In genomic region chr16:21829711-21830110, GRCm38 (mm10) we compare ENCODE assay signal across 32 mouse cellular contexts. TPM values are rescaled to one million over a fixed set of nuclear protein-coding genes. Genes with fewer than 3 reads are reported as not detected.
DNase-seq lines count a peak whose midpoint lies in the region; ATAC-seq and TF ChIP-seq lines count a peak whose summit lies in the region.
"Had no signal": no experiment of that assay in that cellular context is flagged by ENCODE, and none has a peak within 500 bp of the region (broad histone marks: within the 10 kb centered on the region; RNA-seq: fewer than 3 reads in every experiment).

No protein-coding gene starts in this region.

- peaks cover 0 to 8% of the 10 kb centered on the region in 2 experiments; a peak in 1 of 4 replicates for H3K4me1 ChIP-seq in MEL (ENCODE audit: control insufficient read depth in 1 of 2, insufficient read depth in 2 of 2, low read length in 2 of 2)
- H3K4me1 ChIP-seq in forebrain, embryonic 15.5 days: no peaks in the 10 kb centered on the region
- H3K4me1 ChIP-seq: forebrain, embryonic 13.5 days; heart, embryonic 10.5 days; hindbrain, embryonic 12.5 days; midbrain, embryonic 13.5 days had no signal

- no peak overlapping the region for H3K27ac ChIP-seq in MEL (ENCODE audit: control insufficient read depth, low read depth, low read length)
- H3K27ac ChIP-seq in forebrain, embryonic 15.5 days (replicated peaks): no peak overlapping the region
- H3K27ac ChIP-seq: forebrain, embryonic 13.5 days; heart, embryonic 10.5 days; heart, embryonic 15.5 days; hindbrain, embryonic 12.5 days; kidney, postnatal 0 days; liver, embryonic 12.5 days; macrophage; midbrain, embryonic 13.5 days; neural tube, embryonic 15.5 days had no signal

- no peaks in the 10 kb centered on the region for H3K9me3 ChIP-seq in MEL (replicated peaks; ENCODE audit: insufficient read depth, low read length)
- H3K9me3 ChIP-seq in forebrain, embryonic 15.5 days: no peaks in the 10 kb centered on the region
- H3K9me3 ChIP-seq: forebrain, embryonic 13.5 days; heart, embryonic 10.5 days; heart, embryonic 15.5 days; hindbrain, embryonic 12.5 days; liver, embryonic 12.5 days; midbrain, embryonic 13.5 days; neural tube, embryonic 15.5 days had no signal

- DNase-seq in heart, adult 11 months: peak; percentile 55
- no peak for DNase-seq in heart, postnatal 25 days (ENCODE audit: low spot score)
- peak; percentile 84 for DNase-seq in 3T3-L1 (ENCODE audit: low read depth, low spot score)
- peak; percentile 39 for DNase-seq in MEL (ENCODE audit: low read depth, low spot score)
- DNase-seq in induced T-regulatory cell, adult 2 months (ENCODE audit: low read depth): peak; percentile 26
- DNase-seq in adrenal gland, adult 18-20 months (ENCODE audit: low spot score in 2 of 2): no peak
- no peak for DNase-seq in urinary bladder, postnatal 4 days (ENCODE audit: low spot score in 2 of 2)
- DNase-seq: adrenal gland, adult 8-10 months; B cell, adult 2 months; cerebellum, adult 11-12 months; cerebellum, postnatal 10 days; gastrocnemius, postnatal 14 days; heart, postnatal 36 days; kidney, adult 18-20 months; kidney, postnatal 4 days; left cerebral cortex, postnatal 4 days; liver, postnatal 0 days; retina, postnatal 1 day; right cerebral cortex, postnatal 25 days; thymus, postnatal 14 days had no signal

- H3K9ac ChIP-seq in MEL (ENCODE audit: control insufficient read depth, low read depth, low read length, poor library complexity, severe bottlenecking): no peak overlapping the region
- no peak overlapping the region for H3K9ac ChIP-seq in forebrain, embryonic 15.5 days (replicated peaks)
- H3K9ac ChIP-seq: forebrain, embryonic 13.5 days; heart, embryonic 15.5 days; hindbrain, embryonic 12.5 days; liver, embryonic 12.5 days; liver, postnatal 0 days; midbrain, embryonic 13.5 days; neural tube, embryonic 15.5 days had no signal

- no peak for TF ChIP-seq POLR2A in MEL (IDR thresholded peaks at IDR 0.05; ENCODE audit: control insufficient read depth in 1 of 2, insufficient read depth in 1 of 2, low read depth in 1 of 2, low read length in 2 of 2, poor library complexity in 1 of 2)

- ATAC-seq in forebrain, embryonic 15.5 days (replicated peaks): no peak
- ATAC-seq: activated CD4-positive, CD25-positive, alpha-beta regulatory T cell, adult 4 months; forebrain, embryonic 13.5 days; liver, embryonic 12.5 days; liver, postnatal 0 days; midbrain, embryonic 13.5 days had no signal

- no peak for TF ChIP-seq CTCF in MEL (IDR thresholded peaks at IDR 0.05 in 2 of 3, conservative IDR thresholded peaks at IDR 0.05 in 1 of 3; ENCODE audit: control insufficient read depth in 1 of 3, insufficient read depth in 1 of 3, low read depth in 2 of 3, low read length in 3 of 3, poor library complexity in 1 of 3, severe bottlenecking in 1 of 3)

- intact Hi-C loops in heart, postnatal 25 days (cut with DNase I): loop anchor here (10.0 kb wide), 1 partner anchor 465 kb away; no protein-coding TSS in a partner anchor

- H3K4me3 ChIP-seq in MEL (ENCODE audit: control insufficient read depth in 1 of 2, insufficient read depth in 1 of 2, low read depth in 2 of 2, low read length in 2 of 2): no peak overlapping the region
- H3K4me3 ChIP-seq in forebrain, embryonic 15.5 days: no peak overlapping the region
- H3K4me3 ChIP-seq: forebrain, embryonic 13.5 days; heart, embryonic 10.5 days; heart, embryonic 15.5 days; hindbrain, embryonic 12.5 days; liver, embryonic 12.5 days; midbrain, embryonic 13.5 days; neural tube, embryonic 15.5 days had no signal

- no peak for TF ChIP-seq RAD21 in MEL (IDR thresholded peaks at IDR 0.05; ENCODE audit: low read depth, low read length)

- H3K4me2 ChIP-seq in forebrain, embryonic 15.5 days (replicated peaks): no peak overlapping the region
- H3K4me2 ChIP-seq: forebrain, embryonic 13.5 days; heart, embryonic 15.5 days; hindbrain, embryonic 12.5 days; liver, embryonic 12.5 days; midbrain, embryonic 13.5 days; neural tube, embryonic 15.5 days had no signal

- no peaks in the 10 kb centered on the region for H3K27me3 ChIP-seq in MEL (ENCODE audit: control insufficient read depth in 1 of 2, insufficient read depth in 2 of 2, low read length in 2 of 2)
- no peaks in the 10 kb centered on the region for H3K27me3 ChIP-seq in forebrain, embryonic 15.5 days
- H3K27me3 ChIP-seq: forebrain, embryonic 13.5 days; heart, embryonic 15.5 days; hindbrain, embryonic 12.5 days; liver, embryonic 12.5 days; midbrain, embryonic 13.5 days; neural tube, embryonic 15.5 days had no signal

- WGBS in forebrain, embryonic 15.5 days: 41% methylated on average over 5 of the region's 5 CpGs

- H3K36me3 ChIP-seq in MEL (ENCODE audit: control insufficient read depth in 1 of 2, insufficient read depth in 2 of 2, low read length in 2 of 2): 0 out of 4 replicates have a peak, but pooled peaks cover 0 to 4% of the 10 kb centered on the region in 2 experiments
- H3K36me3 ChIP-seq in forebrain, embryonic 15.5 days: no peaks in the 10 kb centered on the region
- H3K36me3 ChIP-seq: heart, embryonic 10.5 days; heart, embryonic 15.5 days; hindbrain, embryonic 12.5 days; liver, embryonic 12.5 days; midbrain, embryonic 13.5 days; neural tube, embryonic 15.5 days had no signal

- TF ChIP-seq EP300 in MEL (IDR thresholded peaks at IDR 0.05; ENCODE audit: low read depth in 1 of 2, low read length in 2 of 2): no peak

- no peaks in the 10 kb centered on the region for H3K79me2 ChIP-seq in MEL (ENCODE audit: control insufficient read depth, insufficient read depth, low read length, poor library complexity)

TF ChIP-seq in MEL, 35 proteins besides CTCF, POLR2A, EP300 and RAD21:
- TF ChIP-seq MAZ (IDR thresholded peaks at IDR 0.05; ENCODE audit: low read depth, low read length) (no peak), ETS1 (IDR thresholded peaks at IDR 0.05; ENCODE audit: low read depth, low read length) (no peak), BHLHE40 (IDR thresholded peaks at IDR 0.05; ENCODE audit: borderline replicate concordance, low read depth, low read length) (no peak), CHD2 (IDR thresholded peaks at IDR 0.05; ENCODE audit: low read length) (no peak), GATA1 (IDR thresholded peaks at IDR 0.05; ENCODE audit: low read depth, low read length) (no peak)

RNA-seq across cellular contexts. Expression of gene Map3k13, which starts 35.6 kb away (rescaled TPM):
- total RNA-seq in heart, postnatal 25 days (2021): under 1 TPM; 0.81 to 0.89 TPM
- total RNA-seq in MEL (2012; rRNA removed): 0.20 and 0.23 TPM in 2 replicates
- polyA plus RNA-seq in MEL (2012; ENCODE audit: insufficient read depth in 1 of 2, insufficient read length in 2 of 2, low read depth in 1 of 2, low replicate concordance in 2 of 2, missing spikeins in 1 of 2): under 1 TPM in 1 of 2 experiments, not detected in 1; 0.82 TPM
- polyA plus RNA-seq in forebrain, embryonic 15.5 days (2015; fragmentation: Nextera tagmentation; extraction: Ambion mirVana): 5.7 and 5.8 TPM in 2 replicates
- total RNA-seq in adrenal gland, adult 18-20 months (2021): under 1 TPM; 0.70 to 0.77 TPM
- total RNA-seq: granulocyte monocyte progenitor cell, adult 5-6 weeks had no signal

RNA-seq across cellular contexts. Expression of gene Ehhadh, which starts 42.1 kb away (rescaled TPM):
- 10 to 100 TPM; 12.1 to 13.8 TPM for total RNA-seq in heart, postnatal 25 days (2021)
- total RNA-seq in MEL (2012; rRNA removed): 4.3 and 5.3 TPM in 2 replicates
- polyA plus RNA-seq in MEL (2012; ENCODE audit: insufficient read depth in 1 of 2, insufficient read length in 2 of 2, low read depth in 1 of 2, low replicate concordance in 2 of 2, missing spikeins in 1 of 2): 1 to 10 TPM in 1 of 2 experiments, not detected in 1; 6.6 TPM
- 0.51 and 0.85 TPM in 2 replicates for polyA plus RNA-seq in forebrain, embryonic 15.5 days (2015; fragmentation: Nextera tagmentation; extraction: Ambion mirVana)
- total RNA-seq in adrenal gland, adult 18-20 months (2021): 10 to 100 TPM; 31.4 to 36.6 TPM

Comparison
In these comparisons a context has a peak if more than half of its experiments do, and no peak if none do; other contexts are left out.
1. DNase-seq: peak in heart, adult 11 months (single experiment), 3T3-L1 (single experiment), MEL (single experiment) and induced T-regulatory cell, adult 2 months (single experiment); none in heart, postnatal 25 days (single experiment), adrenal gland, adult 18-20 months (0 of 2) and urinary bladder, postnatal 4 days (0 of 2).